Mouse (Mus musculus): Measurements from ENCODE around the gene Atpaf1.

DNA sequence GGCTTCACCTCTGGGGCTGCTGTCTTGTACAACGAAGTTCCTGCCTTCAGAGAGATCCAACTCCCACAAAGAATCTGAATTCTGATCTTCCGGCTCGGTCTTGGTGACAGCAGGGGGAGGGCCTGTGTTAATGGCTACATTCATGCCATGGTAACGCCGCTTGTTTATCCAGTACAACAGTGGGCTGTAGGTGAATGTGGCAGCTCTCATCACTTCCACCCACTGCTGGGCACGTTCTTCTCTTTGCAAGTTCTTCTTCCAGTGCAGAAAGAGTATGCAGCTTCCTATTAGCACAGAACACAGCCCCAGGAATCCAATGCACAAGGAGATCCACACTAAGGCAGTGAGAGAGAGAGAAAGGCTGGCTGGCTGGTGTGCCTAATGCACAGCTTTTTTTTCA lies 4.3 kb upstream of the Atpaf1 start:
- no peak for TF ChIP-seq CTCF (IDR thresholded peaks at IDR 0.05; ENCODE audit: extremely low read depth, insufficient read depth, low read length)
- no peak for TF ChIP-seq POLR2A (IDR thresholded peaks at IDR 0.05; ENCODE audit: extremely low read depth, insufficient read depth, low read length)

Data from cortical plate, adult 2 months (tissue).